Mouse (Mus musculus) testis, postnatal 10 days (tissue): ENCODE measurements around the gene Icam1.

Source experiments
- DNase-seq: peaks from one replicate; pipeline ENCODE4 v3.0.0; 2021; ENCODE audit warnings: low spot score

Icam1 gene

GRCm38 (mm10) chr9:21045235-21045634 is 29.4 kb downstream of the Icam1 start:
- no peak for DNase-seq

- no peak for DNase-seq
These were observed 35.8 kb downstream of the Icam1 start for GRCm38 (mm10) chr9:21051578-21051977.

GRCm38 (mm10) chr9:21062928-21063327 is 47.1 kb downstream of the Icam1 start:
- DNase-seq: no peak

DNA sequence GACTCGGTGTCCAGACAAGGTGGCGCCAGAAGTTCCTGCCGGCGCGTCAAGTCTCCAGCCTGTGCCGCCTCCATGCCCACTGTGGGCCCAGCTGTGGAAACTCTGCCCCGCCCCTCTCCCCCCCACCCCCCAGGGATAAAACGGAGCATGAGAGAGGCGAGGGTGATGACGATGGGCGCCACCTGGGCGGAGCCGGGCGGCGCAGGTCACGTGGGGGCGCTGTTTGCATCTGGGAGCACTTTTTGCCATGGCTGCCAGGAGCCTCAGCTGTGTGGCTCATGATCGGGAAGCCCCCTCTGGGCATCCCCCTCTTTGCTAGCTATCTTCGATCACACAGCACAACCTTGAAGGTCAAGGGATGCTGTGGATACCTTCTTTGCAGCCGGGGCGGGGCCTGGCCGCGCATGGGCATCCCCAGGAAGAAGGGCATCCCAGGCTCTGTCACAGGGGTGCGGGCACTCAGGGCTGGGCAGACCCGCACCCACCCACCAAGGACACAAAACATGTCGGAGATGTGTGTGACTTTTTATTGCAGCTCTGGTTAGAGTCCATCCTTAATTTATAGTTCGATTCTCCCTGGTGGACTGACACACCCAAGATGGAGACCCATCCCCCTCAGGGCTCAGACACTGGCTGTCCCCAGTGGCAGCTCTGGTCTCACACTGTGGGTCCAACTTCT is 51.4 kb downstream of the Icam1 start, which contains the start of gene Zglp1:
Gene Zglp1, minus strand, starts transcription at position 88 of the 679 bp plus-strand sequence.
- no peak for DNase-seq

DNA sequence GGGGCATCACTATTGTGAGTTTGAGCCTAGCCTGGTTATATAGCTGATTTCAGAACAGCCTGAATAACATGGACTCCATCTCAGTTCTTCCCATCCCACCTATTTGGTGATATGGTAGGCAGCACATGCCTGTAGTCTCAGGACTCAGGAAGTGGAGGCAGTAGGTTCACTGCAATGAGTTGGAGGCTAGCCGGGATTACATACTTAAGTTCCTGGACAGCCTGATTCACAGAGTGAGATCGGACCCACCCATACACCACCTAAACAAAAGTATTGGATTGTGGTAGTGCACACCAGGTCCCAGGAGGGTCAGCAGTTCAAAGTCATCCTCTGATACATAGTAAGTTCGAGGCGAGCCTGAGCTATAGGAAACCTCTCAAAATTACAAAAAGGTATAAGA is 56.9 kb downstream of the Icam1 start:
- DNase-seq: no peak

- DNase-seq: peak; percentile 91
These were observed 57.5 kb downstream of the Icam1 start, which contains the start of the genes Gm49373 and Fdx1l for GRCm38 (mm10) chr9:21073044-21073840. Gene Gm49373 (minus strand): TSS chr9:21073096. Gene Fdx1l (minus strand): TSS chr9:21073614.

DNA sequence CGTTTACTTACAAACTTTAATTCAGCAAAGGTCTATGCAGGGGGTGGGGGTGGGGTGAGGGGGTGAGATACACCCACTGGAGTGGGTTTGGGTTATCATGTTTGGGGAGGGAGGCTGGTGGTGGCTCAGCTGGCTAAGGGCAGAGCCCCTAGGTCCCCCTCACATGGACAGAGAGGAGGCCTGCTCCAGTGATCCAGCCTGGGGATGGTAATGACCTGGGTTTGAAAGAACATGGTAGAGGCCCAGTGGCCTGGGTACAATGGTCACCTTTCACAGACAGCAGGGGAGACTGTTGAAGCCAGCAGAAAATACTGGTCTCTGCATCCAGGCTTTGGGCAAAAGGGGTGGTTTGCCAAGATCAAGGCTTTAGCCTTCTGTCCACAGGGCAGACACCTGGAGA is 58.4 kb downstream of the Icam1 start:
- no peak for DNase-seq

GRCm38 (mm10) chr9:21075625-21076024 is 59.8 kb downstream of the Icam1 start:
- DNase-seq: no peak
